ENCODE assay signal across 7 mouse cellular contexts in genomic region chr2:167078931-167079495, GRCm38 (mm10). TPM values are rescaled to one million over a fixed set of nuclear protein-coding genes. Genes with fewer than 3 reads are reported as not detected.
DNase-seq lines count a peak whose midpoint lies in the region; ATAC-seq and TF ChIP-seq lines count a peak whose summit lies in the region.

No protein-coding gene starts in this region.

- no peaks in the 10 kb centered on the region for H3K4me1 ChIP-seq in liver, postnatal 0 days (ENCODE audit: insufficient read depth)
- H3K4me1 ChIP-seq in liver, embryonic 12.5 days: peaks cover 8% of the 10 kb centered on the region; the same call in 1 of the 2 replicates
- peaks cover 12% of the 10 kb centered on the region for H3K4me1 ChIP-seq in forebrain, embryonic 14.5 days (ENCODE audit: control insufficient read depth, insufficient read depth, low read length)
- H3K4me1 ChIP-seq in neural tube, embryonic 15.5 days: peaks cover 18% of the 10 kb centered on the region

- no peaks in the 10 kb centered on the region for H3K36me3 ChIP-seq in liver, postnatal 0 days (replicated peaks; ENCODE audit: insufficient read depth, low read length)
- H3K36me3 ChIP-seq in liver, embryonic 12.5 days: no peaks in the 10 kb centered on the region
- H3K36me3 ChIP-seq in forebrain, embryonic 14.5 days (ENCODE audit: control insufficient read depth, insufficient read depth, low read length): no peaks in the 10 kb centered on the region
- no peaks in the 10 kb centered on the region for H3K36me3 ChIP-seq in neural tube, embryonic 15.5 days

- no peak overlapping the region for H3K27ac ChIP-seq in liver, postnatal 0 days (ENCODE audit: low read depth)
- H3K27ac ChIP-seq in liver, embryonic 12.5 days: no peak overlapping the region
- peak overlapping the region; percentile 1 for H3K27ac ChIP-seq in forebrain, embryonic 14.5 days (ENCODE audit: low read depth, low read length)
- H3K27ac ChIP-seq in neural tube, embryonic 15.5 days (replicated peaks): 0 out of 2 replicates have a peak overlapping the region, but pooled peaks have one; percentile 14

- no peak overlapping the region for H3K4me3 ChIP-seq in liver, postnatal 0 days (ENCODE audit: low read depth, low read length)
- H3K4me3 ChIP-seq in liver, embryonic 12.5 days: no peak overlapping the region
- no peak overlapping the region for H3K4me3 ChIP-seq in forebrain, embryonic 14.5 days (ENCODE audit: low read depth, low read length)
- no peak overlapping the region for H3K4me3 ChIP-seq in neural tube, embryonic 15.5 days (replicated peaks)

- no peak overlapping the region for H3K9ac ChIP-seq in liver, postnatal 0 days (replicated peaks)
- H3K9ac ChIP-seq in liver, embryonic 12.5 days: no peak overlapping the region
- H3K9ac ChIP-seq in forebrain, embryonic 14.5 days (ENCODE audit: low read length): no peak overlapping the region; the same call in 1 of the 2 replicates
- H3K9ac ChIP-seq in neural tube, embryonic 15.5 days (replicated peaks): no peak overlapping the region

- no peak overlapping the region for H3K4me2 ChIP-seq in liver, postnatal 0 days (ENCODE audit: low read depth, low read length)
- no peak overlapping the region for H3K4me2 ChIP-seq in liver, embryonic 12.5 days
- no peak overlapping the region; the same call in 1 of the 2 replicates for H3K4me2 ChIP-seq in forebrain, embryonic 14.5 days (ENCODE audit: low read length)
- H3K4me2 ChIP-seq in neural tube, embryonic 15.5 days: no peak overlapping the region

- H3K9me3 ChIP-seq in liver, postnatal 0 days (ENCODE audit: low read length): no peaks in the 10 kb centered on the region
- H3K9me3 ChIP-seq in liver, embryonic 12.5 days (replicated peaks): no peaks in the 10 kb centered on the region
- H3K9me3 ChIP-seq in forebrain, embryonic 14.5 days (replicated peaks; ENCODE audit: control insufficient read depth, low read length): no peaks in the 10 kb centered on the region
- H3K9me3 ChIP-seq in neural tube, embryonic 15.5 days (replicated peaks): no peaks in the 10 kb centered on the region

- 49% methylated on average over 9 of the region's 9 CpGs for WGBS in liver, postnatal 0 days (ENCODE audit: insufficient replicate concordance)
- WGBS in liver, embryonic 12.5 days (ENCODE audit: insufficient replicate concordance): 37% methylated on average over 9 of the region's 9 CpGs
- WGBS in forebrain, embryonic 14.5 days: 49% methylated on average over 9 of the region's 9 CpGs
- 52% methylated on average over 9 of the region's 9 CpGs for WGBS in neural tube, embryonic 15.5 days

- H3K27me3 ChIP-seq in liver, postnatal 0 days (ENCODE audit: insufficient read depth, low read length): no peaks in the 10 kb centered on the region
- H3K27me3 ChIP-seq in liver, embryonic 12.5 days (replicated peaks): peaks cover 21% of the 10 kb centered on the region
- H3K27me3 ChIP-seq in forebrain, embryonic 14.5 days (replicated peaks; ENCODE audit: control insufficient read depth, insufficient read depth, low read length): no peaks in the 10 kb centered on the region
- H3K27me3 ChIP-seq in neural tube, embryonic 15.5 days (replicated peaks): no peaks in the 10 kb centered on the region

- ATAC-seq in liver, postnatal 0 days: peak; percentile 21; the same call in 1 of the 2 replicates
- ATAC-seq in liver, embryonic 12.5 days: no peak
- ATAC-seq in forebrain, embryonic 14.5 days: peak; percentile 61
- no peak for ATAC-seq in neural tube, embryonic 15.5 days (ENCODE audit: low FRiP score)
- ATAC-seq in megakaryocyte-erythroid progenitor cell, adult 5-6 weeks (replicated peaks; ENCODE audit: low FRiP score, low TSS enrichment, poor library complexity, severe bottlenecking): no peak

- DNase-seq in liver, postnatal 0 days: no peak
- DNase-seq in cerebellum, adult 9-11 months: peak; percentile 64
- DNase-seq in forebrain, embryonic 14.5 days (ENCODE audit: low spot score): peak; percentile 45
- no peak for DNase-seq in adrenal gland, postnatal 36 days

- no peak for TF ChIP-seq EP300 in liver, postnatal 0 days (IDR thresholded peaks at IDR 0.05; ENCODE audit: low read depth)

- no peak for TF ChIP-seq CTCF in liver, postnatal 0 days (IDR thresholded peaks at IDR 0.05; ENCODE audit: low read depth)

RNA-seq across cellular contexts. Expression of gene Znfx1, which starts 16.2 kb away (rescaled TPM):
- polyA plus RNA-seq in liver, postnatal 0 days (2015; fragmentation: Nextera tagmentation; extraction: Ambion mirVana): 5.8 and 6.3 TPM in 2 replicates
- polyA plus RNA-seq in liver, embryonic 12.5 days (2016; fragmentation: Nextera tagmentation; extraction: Ambion mirVana): 13.7 and 13.8 TPM in 2 replicates
- polyA plus RNA-seq in forebrain, embryonic 14.5 days (2014; fragmentation: Nextera tagmentation; extraction: Ambion mirVana): 4.9 and 5.9 TPM in 2 replicates
- 8.4 and 8.8 TPM in 2 replicates for polyA plus RNA-seq in neural tube, embryonic 15.5 days (2015; fragmentation: Nextera tagmentation; extraction: Ambion mirVana)
- total RNA-seq in megakaryocyte-erythroid progenitor cell, adult 5-6 weeks (2014; fragmentation: Nextera tagmentation): 21.1 and 35.0 TPM in 2 replicates
- total RNA-seq in megakaryocyte-erythroid progenitor cell, adult 5-6 weeks (2017): 14.2 and 23.7 TPM in 2 replicates
- total RNA-seq in adrenal gland, postnatal 36 days (2021): 10 to 100 TPM; 50.0 to 57.8 TPM

Comparison
In these comparisons a context has a peak if more than half of its experiments do, and no peak if none do; other contexts are left out.
1. ATAC-seq: peak in liver, postnatal 0 days (single experiment) and forebrain, embryonic 14.5 days (single experiment); none in liver, embryonic 12.5 days (single experiment), neural tube, embryonic 15.5 days (single experiment) and megakaryocyte-erythroid progenitor cell, adult 5-6 weeks (single experiment).
2. DNase-seq: peak in cerebellum, adult 9-11 months (single experiment) and forebrain, embryonic 14.5 days (single experiment); none in liver, postnatal 0 days (single experiment) and adrenal gland, postnatal 36 days (0 of 2).
3. H3K27ac ChIP-seq: peak in forebrain, embryonic 14.5 days (single experiment) and neural tube, embryonic 15.5 days (single experiment); none in liver, postnatal 0 days (single experiment) and liver, embryonic 12.5 days (single experiment).